Mouse (Mus musculus): ENCODE data around the gene Olfr472. TPM values are rescaled to one million over a fixed set of nuclear protein-coding genes. Genes with fewer than 3 reads are reported as not detected.
"Not testable (repeated sequence)": the region's sequence is repeated elsewhere in the genome, so short reads cannot be mapped to it uniquely, and the experiment has no call there.

Gene Olfr472
- total RNA-seq (2017) = not detected in 3 replicates

GRCm38 (mm10) chr7:107897602-107898001 is at the start of gene Olfr472:
Gene Olfr472, plus strand, starts transcription at chr7:107897902.
- ATAC-seq (replicated peaks; ENCODE audit: insufficient number of reproducible peaks, low FRiP score, low TSS enrichment, poor library complexity, severe bottlenecking) = no peak

GRCm38 (mm10) chr7:107930146-107930545 is 32.4 kb downstream of the Olfr472 start, which contains the start of gene Olfr473:
Gene Olfr473, plus strand, starts transcription at chr7:107930446.
- no peak for ATAC-seq (replicated peaks; ENCODE audit: insufficient number of reproducible peaks, low FRiP score, low TSS enrichment, poor library complexity, severe bottlenecking)

DNA sequence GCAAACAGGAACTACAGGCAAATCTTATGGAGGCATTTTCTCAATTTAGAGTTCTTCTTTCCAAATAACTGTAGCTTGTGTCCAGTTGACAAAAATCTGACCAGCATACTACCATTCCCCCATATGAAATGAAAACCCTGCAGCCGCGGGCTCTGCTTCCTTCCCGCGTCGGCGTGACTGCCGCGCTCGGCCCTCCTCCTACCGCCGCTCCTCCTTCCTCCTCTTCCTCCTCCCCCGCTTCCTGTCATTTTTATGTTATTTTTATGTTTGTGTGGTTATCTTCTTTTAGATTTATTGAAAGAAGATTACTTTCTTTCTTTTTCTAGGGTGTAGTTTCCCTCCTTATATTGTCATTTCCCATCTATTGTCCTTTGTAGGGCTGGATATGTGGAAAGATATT is 54.8 kb downstream of the Olfr472 start:
- not testable (repeated sequence) for ATAC-seq (replicated peaks; ENCODE audit: insufficient number of reproducible peaks, low FRiP score, low TSS enrichment, poor library complexity, severe bottlenecking)

- ATAC-seq (replicated peaks; ENCODE audit: insufficient number of reproducible peaks, low FRiP score, low TSS enrichment, poor library complexity, severe bottlenecking) = no peak
Observed at GRCm38 (mm10) chr7:107954343-107954742, 56.6 kb downstream of the Olfr472 start, which contains the start of gene Olfr474. Gene Olfr474, plus strand, starts transcription at chr7:107954643.

Other genes starting within 250 kb of the Olfr472 start
- gene Cyb5r2, start 139.9 kb upstream of the Olfr472 start, total RNA-seq (2017) = not detected in 3 replicates
- gene Ovch2, start 96.7 kb upstream of the Olfr472 start, total RNA-seq (2017) = not detected in 3 replicates
- not detected in 3 replicates for gene Olfr467, start 85.6 kb upstream of the Olfr472 start, total RNA-seq (2017)
- 0.29 TPM in 1 of 3 replicates, not detected in the others for gene Olfr469, start 72.4 kb upstream of the Olfr472 start, total RNA-seq (2017)
- not detected in 3 replicates for gene Olfr470, start 50.4 kb upstream of the Olfr472 start, total RNA-seq (2017)
- gene Olfr473, start 32.5 kb downstream of the Olfr472 start, total RNA-seq (2017) = not detected in 3 replicates
- not detected in 3 replicates for gene Olfr474, start 56.7 kb downstream of the Olfr472 start, total RNA-seq (2017)
- not detected in 3 replicates for gene Olfr476, start 66.9 kb downstream of the Olfr472 start, total RNA-seq (2017)
- gene Olfr477, start 88.8 kb downstream of the Olfr472 start, total RNA-seq (2017) = not detected in 3 replicates
- gene Olfr478, start 136.1 kb downstream of the Olfr472 start, total RNA-seq (2017) = not detected in 3 replicates
- gene Olfr479, start 152.8 kb downstream of the Olfr472 start, total RNA-seq (2017) = not detected in 3 replicates
- gene Olfr480, start 169.4 kb downstream of the Olfr472 start, total RNA-seq (2017) = not detected in 3 replicates
- not detected in 3 replicates for gene Olfr481, start 182.0 kb downstream of the Olfr472 start, total RNA-seq (2017)
- 0.19 TPM in 1 of 3 replicates, not detected in the others for gene Olfr482, start 199.7 kb downstream of the Olfr472 start, total RNA-seq (2017)
- gene Olfr483, start 202.9 kb downstream of the Olfr472 start, total RNA-seq (2017) = not detected in 3 replicates
- not detected in 3 replicates for gene Olfr484, start 229.5 kb downstream of the Olfr472 start, total RNA-seq (2017)